Mouse (Mus musculus): Measurements from ENCODE around the gene Srsf1.

Gene Srsf1

DNA sequence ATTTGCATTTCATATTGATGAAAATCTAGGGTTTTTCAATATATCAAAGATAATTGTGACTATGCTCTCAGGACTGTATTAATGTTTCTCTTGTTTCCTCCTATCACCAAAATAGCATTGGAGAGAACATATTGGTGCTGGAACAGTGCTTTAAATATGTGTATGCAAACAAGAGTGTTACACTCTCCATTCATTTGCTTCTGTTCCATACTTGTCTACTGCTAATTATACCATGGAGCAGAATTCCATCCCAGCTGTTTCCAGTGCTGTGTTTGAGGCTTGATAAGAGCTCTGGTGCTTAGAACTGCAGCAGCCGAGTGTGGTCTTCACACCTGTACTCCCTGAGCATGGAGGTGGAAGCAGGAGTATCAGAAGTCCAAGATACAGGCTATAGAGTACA is 29.2 kb downstream of the Srsf1 start:
- no peak for DNase-seq

- DNase-seq, result no peak
These were observed 36.5 kb downstream of the Srsf1 start for GRCm38 (mm10) chr11:88083699-88084098.

GRCm38 (mm10) chr11:88086737-88087627 is 39.8 kb downstream of the Srsf1 start:
- peak; percentile 93 for DNase-seq

GRCm38 (mm10) chr11:88089150-88089549 is 42.0 kb downstream of the Srsf1 start:
- DNase-seq, result no peak

- no peak for DNase-seq
These were observed 43.1 kb downstream of the Srsf1 start for GRCm38 (mm10) chr11:88090293-88090692.

GRCm38 (mm10) chr11:88091949-88092348 is 44.8 kb downstream of the Srsf1 start:
- DNase-seq, result no peak

- no peak for DNase-seq
These were observed 50.0 kb downstream of the Srsf1 start for GRCm38 (mm10) chr11:88097173-88097572.

- DNase-seq, result no peak
These were observed 51.0 kb downstream of the Srsf1 start, which contains the start of gene Cuedc1 for GRCm38 (mm10) chr11:88098021-88098729. Gene Cuedc1 (plus strand): TSS chr11:88098058.

GRCm38 (mm10) chr11:88098787-88099598 is 51.8 kb downstream of the Srsf1 start:
- peak; percentile 77 for DNase-seq

GRCm38 (mm10) chr11:88099599-88100023 is 52.4 kb downstream of the Srsf1 start:
- peak; percentile 53 for DNase-seq

DNA sequence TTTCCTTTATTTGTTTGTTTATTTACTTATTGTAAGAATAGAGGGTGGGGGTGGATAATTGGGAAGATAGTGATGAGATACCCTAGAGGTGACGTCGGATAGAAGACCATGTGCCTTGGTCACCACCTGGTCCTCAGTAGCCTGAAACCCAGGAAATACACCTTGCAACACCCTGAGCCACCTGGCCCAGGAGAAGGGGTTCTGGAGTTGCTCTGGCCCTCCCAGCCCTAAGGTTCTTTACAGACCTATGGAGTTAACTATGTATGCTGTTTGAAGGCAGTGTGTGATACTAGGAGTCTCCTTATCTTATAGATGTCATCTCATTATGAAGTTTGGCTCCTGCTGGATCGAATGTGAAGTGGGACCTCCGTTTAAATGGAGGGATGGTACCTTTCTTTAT is 53.0 kb downstream of the Srsf1 start:
- DNase-seq, result no peak

All from cerebellum, adult 11-12 months (tissue).